Comparison of ENCODE assay signal across 9 mouse cellular contexts in genomic region chr14:74990504-74990903, GRCm38 (mm10). TPM values are rescaled to one million over a fixed set of nuclear protein-coding genes. Genes with fewer than 3 reads are reported as not detected.
DNase-seq lines count a peak whose midpoint lies in the region; ATAC-seq lines count a peak whose summit lies in the region.
"Had no signal": no experiment of that assay in that cellular context is flagged by ENCODE, and none has a peak within 500 bp of the region (broad histone marks: within the 10 kb centered on the region; RNA-seq: fewer than 3 reads in every experiment).

No protein-coding gene starts in this region.

- H3K4me2 ChIP-seq in hindbrain, embryonic 11.5 days (replicated peaks; ENCODE audit: low read depth, low read length): no peak overlapping the region
- no peak overlapping the region for H3K4me2 ChIP-seq in liver, embryonic 12.5 days
- H3K4me2 ChIP-seq: limb, embryonic 15.5 days had no signal

- DNase-seq in hindbrain, embryonic 11.5 days (ENCODE audit: low spot score): peak; percentile 77
- DNase-seq in hindbrain, embryonic 10.5 days (ENCODE audit: low spot score): no peak
- peak; percentile 83 for DNase-seq in 416B (ENCODE audit: low read depth)
- peak; percentile 45 for DNase-seq in MN1 (ENCODE audit: low spot score)
- DNase-seq in embryonic facial prominence, embryonic 10.5 days (ENCODE audit: low spot score): peak; percentile 21
- DNase-seq in urinary bladder, postnatal 14 days (ENCODE audit: low spot score): no peak
- DNase-seq in frontal cortex, postnatal 25 days (ENCODE audit: low spot score in 2 of 2): no peak

- H3K4me3 ChIP-seq in hindbrain, embryonic 11.5 days (ENCODE audit: low read depth, low read length): no peak overlapping the region
- no peak overlapping the region for H3K4me3 ChIP-seq in hindbrain, embryonic 10.5 days
- H3K4me3 ChIP-seq in embryonic facial prominence, embryonic 10.5 days: no peak overlapping the region
- H3K4me3 ChIP-seq in liver, embryonic 12.5 days: no peak overlapping the region
- H3K4me3 ChIP-seq: limb, embryonic 15.5 days had no signal

- H3K36me3 ChIP-seq in hindbrain, embryonic 11.5 days (ENCODE audit: control insufficient read depth, insufficient read depth, low read length): no peaks in the 10 kb centered on the region
- H3K36me3 ChIP-seq in hindbrain, embryonic 10.5 days: no peaks in the 10 kb centered on the region
- no peaks in the 10 kb centered on the region for H3K36me3 ChIP-seq in embryonic facial prominence, embryonic 10.5 days (replicated peaks)
- no peaks in the 10 kb centered on the region for H3K36me3 ChIP-seq in liver, embryonic 12.5 days
- H3K36me3 ChIP-seq: limb, embryonic 15.5 days had no signal

- no peak overlapping the region for H3K27ac ChIP-seq in hindbrain, embryonic 11.5 days (ENCODE audit: low read depth, low read length)
- no peak overlapping the region for H3K27ac ChIP-seq in hindbrain, embryonic 10.5 days
- no peak overlapping the region for H3K27ac ChIP-seq in embryonic facial prominence, embryonic 10.5 days (replicated peaks)
- H3K27ac ChIP-seq in liver, embryonic 12.5 days: no peak overlapping the region
- H3K27ac ChIP-seq: limb, embryonic 15.5 days had no signal

- 0 out of 2 replicates have a peak, but pooled peaks have one; percentile 40 for ATAC-seq in hindbrain, embryonic 11.5 days (ENCODE audit: low FRiP score)
- ATAC-seq in liver, embryonic 12.5 days: peak; percentile 54; the same call in 1 of the 2 replicates

- no peaks in the 10 kb centered on the region for H3K9me3 ChIP-seq in hindbrain, embryonic 11.5 days (ENCODE audit: control insufficient read depth, low read length)
- no peaks in the 10 kb centered on the region for H3K9me3 ChIP-seq in hindbrain, embryonic 10.5 days
- H3K9me3 ChIP-seq in embryonic facial prominence, embryonic 10.5 days: no peaks in the 10 kb centered on the region
- no peaks in the 10 kb centered on the region for H3K9me3 ChIP-seq in liver, embryonic 12.5 days (replicated peaks)
- H3K9me3 ChIP-seq: limb, embryonic 15.5 days had no signal

- WGBS in hindbrain, embryonic 11.5 days: 0% methylated on average over 1 of the region's 1 CpGs
- WGBS in hindbrain, embryonic 10.5 days: 8% methylated on average over 1 of the region's 1 CpGs
- 5% methylated on average over 1 of the region's 1 CpGs for WGBS in embryonic facial prominence, embryonic 10.5 days
- WGBS in liver, embryonic 12.5 days (ENCODE audit: insufficient replicate concordance): 7% methylated on average over 1 of the region's 1 CpGs

- H3K9ac ChIP-seq in hindbrain, embryonic 11.5 days (ENCODE audit: low read depth, low read length): no peak overlapping the region
- H3K9ac ChIP-seq in liver, embryonic 12.5 days: no peak overlapping the region
- H3K9ac ChIP-seq: limb, embryonic 15.5 days had no signal

- H3K4me1 ChIP-seq in hindbrain, embryonic 11.5 days (replicated peaks; ENCODE audit: control insufficient read depth, insufficient read depth, low read length): no peaks in the 10 kb centered on the region
- H3K4me1 ChIP-seq in hindbrain, embryonic 10.5 days (replicated peaks): no peaks in the 10 kb centered on the region
- H3K4me1 ChIP-seq in embryonic facial prominence, embryonic 10.5 days: no peaks in the 10 kb centered on the region
- peaks cover 16% of the 10 kb centered on the region for H3K4me1 ChIP-seq in liver, embryonic 12.5 days
- H3K4me1 ChIP-seq: limb, embryonic 15.5 days had no signal

- no peaks in the 10 kb centered on the region for H3K27me3 ChIP-seq in hindbrain, embryonic 11.5 days (ENCODE audit: control insufficient read depth, insufficient read depth, low read length)
- H3K27me3 ChIP-seq in hindbrain, embryonic 10.5 days (ENCODE audit: insufficient read depth, poor library complexity, severe bottlenecking): no peaks in the 10 kb centered on the region
- no peaks in the 10 kb centered on the region for H3K27me3 ChIP-seq in embryonic facial prominence, embryonic 10.5 days (replicated peaks; ENCODE audit: low read depth, poor library complexity, severe bottlenecking)
- H3K27me3 ChIP-seq in liver, embryonic 12.5 days (replicated peaks): no peaks in the 10 kb centered on the region
- H3K27me3 ChIP-seq: limb, embryonic 15.5 days had no signal

RNA-seq across cellular contexts. Expression of gene Rubcnl, which starts 25.3 kb away (rescaled TPM):
- 0.20 and 0.22 TPM in 2 replicates for polyA plus RNA-seq in hindbrain, embryonic 11.5 days (2014; fragmentation: Nextera tagmentation; extraction: Ambion mirVana)
- polyA plus RNA-seq in hindbrain, embryonic 10.5 days (2016; fragmentation: Nextera tagmentation; extraction: Ambion mirVana): 0.13 and 0.29 TPM in 2 replicates
- polyA plus RNA-seq in embryonic facial prominence, embryonic 10.5 days (2016; fragmentation: Nextera tagmentation; extraction: Ambion mirVana): 0.13 and 0.34 TPM in 2 replicates
- 0.19 and 0.22 TPM in 2 replicates for polyA plus RNA-seq in liver, embryonic 12.5 days (2016; fragmentation: Nextera tagmentation; extraction: Ambion mirVana)

RNA-seq across cellular contexts. Expression of gene Lrch1, which starts 42.8 kb away (rescaled TPM):
- 12.0 and 12.6 TPM in 2 replicates for polyA plus RNA-seq in hindbrain, embryonic 11.5 days (2014; fragmentation: Nextera tagmentation; extraction: Ambion mirVana)
- 6.8 and 8.2 TPM in 2 replicates for polyA plus RNA-seq in hindbrain, embryonic 10.5 days (2016; fragmentation: Nextera tagmentation; extraction: Ambion mirVana)
- polyA plus RNA-seq in embryonic facial prominence, embryonic 10.5 days (2016; fragmentation: Nextera tagmentation; extraction: Ambion mirVana): 7.6 and 9.1 TPM in 2 replicates
- polyA plus RNA-seq in liver, embryonic 12.5 days (2016; fragmentation: Nextera tagmentation; extraction: Ambion mirVana): 6.5 and 7.8 TPM in 2 replicates

Comparison
In these comparisons a context has a peak if more than half of its experiments do, and no peak if none do; other contexts are left out.
1. DNase-seq: peak in hindbrain, embryonic 11.5 days (single experiment), 416B (single experiment), MN1 (single experiment) and embryonic facial prominence, embryonic 10.5 days (single experiment); none in hindbrain, embryonic 10.5 days (single experiment), urinary bladder, postnatal 14 days (single experiment) and frontal cortex, postnatal 25 days (0 of 2).